Mouse (Mus musculus) hindbrain, embryonic 14.5 days (tissue): ENCODE measurements around the gene Pkmyt1. TPM values are rescaled to one million over a fixed set of nuclear protein-coding genes. Genes with fewer than 3 reads are reported as not detected.

Source experiments
- ATAC-seq: fragments of 200-750 bp; cut with Nextera tagmentation; 2 replicates; pipeline ENCODE4 v1.8.0; 2017; ENCODE audit warnings: moderate number of reproducible peaks, mild to moderate bottlenecking, moderate TSS enrichment, moderate library complexity; ENCODE audit not compliant: low FRiP score
- DNase-seq: peaks from one replicate; pipeline ENCODE4 v3.0.0-alpha.2; 2015; ENCODE audit warnings: low spot score
- H3K27ac ChIP-seq: fragments of 300-500 bp; sonication (generic); 2 replicates; pipeline ENCODE4 v1.5.1; 2014; ENCODE audit warnings: mild to moderate bottlenecking, moderate library complexity
- H3K27me3 ChIP-seq: fragments of 300-500 bp; sonication (generic); 2 replicates; pipeline ENCODE4 v1.6.1; 2014; ENCODE audit warnings: mild to moderate bottlenecking, low read length, mixed read lengths; ENCODE audit not compliant: control insufficient read depth, insufficient read depth
- H3K36me3 ChIP-seq: fragments of 300-500 bp; sonication (generic); replicated peaks from 2 replicates; pipeline ENCODE4 v1.6.1; 2014; ENCODE audit not compliant: control insufficient read depth, insufficient read depth
- H3K4me1 ChIP-seq: fragments of 300-500 bp; sonication (generic); replicated peaks from 2 replicates; pipeline ENCODE4 v1.6.1; 2014; ENCODE audit warnings: antibody characterized with exemption, low read length, mixed read lengths; ENCODE audit not compliant: control insufficient read depth, insufficient read depth
- H3K4me2 ChIP-seq: fragments of 300-500 bp; sonication (generic); replicated peaks from 2 replicates; pipeline ENCODE4 v1.6.1; 2014; ENCODE audit warnings: mild to moderate bottlenecking, moderate library complexity
- H3K4me3 ChIP-seq: fragments of 300-500 bp; sonication (generic); replicated peaks from 2 replicates; pipeline ENCODE4 v1.5.1; 2014; ENCODE audit warnings: mild to moderate bottlenecking, low read length
- H3K9ac ChIP-seq: fragments of 300-500 bp; sonication (generic); 2 replicates; pipeline ENCODE4 v1.6.1; 2014
- H3K9me3 ChIP-seq: fragments of 300-500 bp; sonication (generic); 2 replicates; pipeline ENCODE4 v1.6.1; 2016; ENCODE audit warnings: low read length; ENCODE audit not compliant: control insufficient read depth
- WGBS: fragments of 180-500 bp; shearing (Covaris S2); extraction: QIAGEN DNeasy Blood & Tissue Kit; methylation state at CpG from one replicate; pipeline ENCODE4 v1.1.7; 2014; 5-methylcytosine and 5-hydroxymethylcytosine counted together
- polyA plus RNA-seq: library from polyadenylated mRNA; unstranded; fragments of >200 nt; fragmentation: Nextera tagmentation; extraction: Ambion mirVana; gene quantifications from 2 replicates; pipeline ENCODE4 v1.2.1, GENCODE M21; 2014

Gene Pkmyt1
- polyA plus RNA-seq, 1 experiment from 2014 or later = 17.7 TPM

- no peak for DNase-seq
- WGBS = 23% methylated on average over 8 of the region's 8 CpGs
- peaks cover 69% of the 10 kb centered on the region for H3K27me3 ChIP-seq
- H3K4me1 ChIP-seq = peaks cover 22% of the 10 kb centered on the region
- H3K4me3 ChIP-seq = no peak overlapping the region
- no peak for ATAC-seq
- H3K9me3 ChIP-seq = no peaks in the 10 kb centered on the region
- H3K27ac ChIP-seq = no peak overlapping the region
- no peak overlapping the region for H3K9ac ChIP-seq
- H3K4me2 ChIP-seq = no peak overlapping the region
- no peaks in the 10 kb centered on the region for H3K36me3 ChIP-seq
Observed at GRCm38 (mm10) chr17:23744076-23744475, 17.9 kb downstream of the Pkmyt1 start.

DNA sequence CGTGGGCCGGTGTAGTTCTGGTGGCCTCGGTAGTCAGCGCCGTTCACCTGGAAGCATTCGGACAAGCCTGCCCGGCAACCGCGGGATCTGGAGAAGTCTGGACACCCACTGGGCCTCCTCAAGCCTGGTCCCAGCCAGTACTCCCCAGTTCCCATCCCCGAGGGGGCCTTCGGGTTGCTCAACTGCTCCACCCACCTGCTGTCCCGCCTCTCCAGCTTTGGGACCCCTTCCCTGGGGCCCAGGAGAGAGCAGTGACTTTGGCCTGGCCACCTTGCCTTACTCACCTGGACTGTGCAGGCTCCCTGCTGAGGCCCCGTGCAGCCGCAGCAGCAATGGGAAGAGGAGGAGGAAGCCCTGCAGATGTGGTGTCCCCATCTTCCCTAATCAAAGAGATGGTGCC, 18.5 kb downstream of the Pkmyt1 start:
- peak overlapping the region; percentile 35; the same call in 1 of the 2 replicates for H3K4me3 ChIP-seq
- no peaks in the 10 kb centered on the region for H3K9me3 ChIP-seq
- peaks cover 20% of the 10 kb centered on the region for H3K4me1 ChIP-seq
- H3K4me2 ChIP-seq = peak overlapping the region; percentile 65; the same call in 1 of the 2 replicates
- ATAC-seq = no peak
- no peaks in the 10 kb centered on the region for H3K36me3 ChIP-seq
- H3K9ac ChIP-seq = no peak overlapping the region
- no peak overlapping the region for H3K27ac ChIP-seq
- H3K27me3 ChIP-seq = peaks cover 69% of the 10 kb centered on the region
- DNase-seq = no peak
- WGBS = 2% methylated on average over 14 of the region's 14 CpGs

- Histone ChIP-seq H3K27me3 (peaks cover 69% of the 10 kb centered on the region), H3K4me1 (peaks cover 20% of the 10 kb centered on the region), H3K36me3 (no peaks in the 10 kb centered on the region), H3K4me3 (peak within 1 kb of the TSS; percentile 35), H3K4me2 (peak within 1 kb of the TSS; percentile 65), H3K9ac (peak within 1 kb of the TSS; percentile 56), H3K27ac (no peak within 1 kb of the TSS), H3K9me3 (no peaks in the 10 kb centered on the region)
- ATAC-seq = no peak
- peak; percentile 49 for DNase-seq
- under 1% methylated on average over 35 of the region's 45 CpGs for WGBS
Observed at GRCm38 (mm10) chr17:23745301-23746251, 19.4 kb downstream of the Pkmyt1 start, which contains the start of gene Kremen2. TSS of gene Kremen2 (minus strand) at chr17:23745833.

GRCm38 (mm10) chr17:23746311-23746710, 20.2 kb downstream of the Pkmyt1 start:
- DNase-seq = no peak
- Histone ChIP-seq H3K36me3 (peaks cover 2% of the 10 kb centered on the region), H3K4me1 (peaks cover 20% of the 10 kb centered on the region), H3K9ac (no peak overlapping the region), H3K4me3 (peak overlapping the region; percentile 35), H3K27ac (no peak overlapping the region), H3K27me3 (peaks cover 66% of the 10 kb centered on the region), H3K4me2 (peak overlapping the region; percentile 65), H3K9me3 (no peaks in the 10 kb centered on the region)
- 3% methylated on average over 12 of the region's 12 CpGs for WGBS
- ATAC-seq = no peak

DNA sequence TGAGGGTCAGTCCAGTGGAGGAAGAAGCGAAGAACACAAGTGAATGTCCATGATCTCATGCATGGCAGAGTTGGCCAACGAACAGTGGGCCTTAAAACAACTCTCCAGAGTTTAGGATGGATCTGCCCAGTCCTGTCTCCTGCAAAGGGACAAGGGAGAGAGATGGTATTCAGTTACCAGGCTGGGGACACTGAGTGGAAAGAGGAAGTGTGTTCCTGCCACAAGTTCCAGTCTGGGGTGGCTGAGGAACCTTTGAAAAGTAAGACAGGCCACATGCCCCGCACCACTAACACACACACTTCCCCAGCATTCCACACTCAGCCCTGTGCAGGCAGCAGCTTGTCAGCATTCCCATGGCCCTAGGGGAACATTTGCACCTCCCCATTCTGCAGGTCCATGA, 20.6 kb downstream of the Pkmyt1 start:
- H3K27me3 ChIP-seq = peaks cover 61% of the 10 kb centered on the region
- DNase-seq = no peak

GRCm38 (mm10) chr17:23747471-23747870, 21.3 kb downstream of the Pkmyt1 start:
- 88% methylated on average over 3 of the region's 3 CpGs for WGBS
- Histone ChIP-seq H3K4me2 (no peak overlapping the region), H3K27me3 (peaks cover 54% of the 10 kb centered on the region)

More for the DNA sequence above, 20.6 kb downstream of the Pkmyt1 start:
- no peaks in the 10 kb centered on the region for H3K9me3 ChIP-seq
- 84% methylated on average over 3 of the region's 3 CpGs for WGBS
- no peak overlapping the region for H3K4me3 ChIP-seq
- no peak for ATAC-seq
- no peak overlapping the region for H3K9ac ChIP-seq
- H3K4me2 ChIP-seq = no peak overlapping the region
- H3K27ac ChIP-seq = no peak overlapping the region
- peaks cover 6% of the 10 kb centered on the region for H3K36me3 ChIP-seq
- peaks cover 20% of the 10 kb centered on the region for H3K4me1 ChIP-seq

DNA sequence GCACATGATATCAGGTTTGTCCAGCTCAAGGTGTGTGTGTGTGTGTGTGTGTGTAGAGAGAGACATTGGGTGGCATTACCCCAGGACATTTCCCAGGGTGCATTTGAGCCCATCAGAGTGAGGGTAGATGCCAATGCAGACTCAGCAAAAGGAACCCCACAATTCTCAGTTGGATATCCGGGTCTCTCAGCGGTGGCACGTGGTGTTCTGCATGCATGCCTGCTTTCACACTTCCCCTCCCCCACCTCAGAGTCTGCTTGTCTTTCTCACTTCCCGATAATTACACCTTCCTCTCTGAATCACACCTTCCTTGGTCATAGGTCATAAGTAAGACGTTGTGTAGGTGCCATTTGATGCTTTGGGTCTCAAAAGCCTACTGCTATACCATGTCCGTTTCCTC, 21.9 kb downstream of the Pkmyt1 start:
- Histone ChIP-seq H3K27ac (no peak overlapping the region), H3K4me1 (peaks cover 20% of the 10 kb centered on the region), H3K4me2 (no peak overlapping the region), H3K9ac (no peak overlapping the region), H3K4me3 (no peak overlapping the region), H3K9me3 (no peaks in the 10 kb centered on the region), H3K36me3 (peaks cover 19% of the 10 kb centered on the region), H3K27me3 (peaks cover 49% of the 10 kb centered on the region)
- no peak for DNase-seq
- WGBS = 44% methylated on average over 6 of the region's 6 CpGs
- no peak for ATAC-seq

More at GRCm38 (mm10) chr17:23747471-23747870, 21.3 kb downstream of the Pkmyt1 start:
- H3K4me3 ChIP-seq = no peak overlapping the region
- ATAC-seq (no peak), DNase-seq (no peak)
- H3K27ac ChIP-seq = no peak overlapping the region
- H3K9ac ChIP-seq = no peak overlapping the region
- H3K9me3 ChIP-seq = no peaks in the 10 kb centered on the region
- peaks cover 14% of the 10 kb centered on the region for H3K36me3 ChIP-seq
- H3K4me1 ChIP-seq = peaks cover 20% of the 10 kb centered on the region

DNA sequence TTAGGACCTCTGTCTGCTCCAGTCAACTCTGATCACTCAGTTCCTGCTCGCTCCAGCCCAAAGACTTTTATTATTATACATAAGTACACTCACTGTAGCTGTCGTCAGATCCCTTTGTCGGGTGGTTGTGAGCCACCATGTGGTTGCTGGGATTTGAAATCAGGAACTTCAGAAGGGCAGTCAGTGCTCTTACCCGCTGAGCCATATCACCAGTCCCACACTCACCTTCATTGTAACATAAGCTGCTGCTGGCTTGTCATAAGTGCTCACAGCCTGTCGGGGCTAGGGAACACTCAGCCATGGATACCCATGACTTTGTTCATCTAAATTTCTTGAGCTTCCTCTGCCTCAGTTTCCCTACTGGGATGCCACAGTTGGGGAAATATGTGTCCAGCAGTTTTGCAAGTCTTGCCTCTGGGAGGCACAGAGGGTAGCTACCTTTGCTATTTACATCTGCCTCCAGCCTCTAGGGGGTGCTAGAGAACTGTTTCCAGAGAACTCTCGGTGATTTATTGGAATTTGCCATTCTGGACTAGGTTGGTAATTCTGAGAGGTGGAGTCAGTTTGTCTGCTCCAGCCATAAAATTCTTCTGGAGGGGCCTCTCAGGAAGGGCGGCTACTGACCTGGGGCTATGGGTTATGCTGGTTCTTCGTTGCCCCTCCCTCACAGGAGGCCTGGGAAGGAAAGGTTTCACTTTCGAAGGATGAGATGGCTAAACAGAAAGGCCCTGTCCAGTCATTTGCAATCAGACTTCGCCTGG, 22.7 kb downstream of the Pkmyt1 start:
- no peak for ATAC-seq
- no peak overlapping the region for H3K4me2 ChIP-seq

More for the DNA sequence above, 22.7 kb downstream of the Pkmyt1 start:
- Histone ChIP-seq H3K27ac (no peak overlapping the region), H3K9ac (no peak overlapping the region), H3K4me3 (no peak overlapping the region), H3K27me3 (peaks cover 41% of the 10 kb centered on the region), H3K9me3 (no peaks in the 10 kb centered on the region), H3K36me3 (peaks cover 27% of the 10 kb centered on the region), H3K4me1 (peaks cover 20% of the 10 kb centered on the region)
- 42% methylated on average over 10 of the region's 10 CpGs for WGBS
- peak; percentile 73 for DNase-seq
